Mouse (Mus musculus): Measurements from ENCODE around the gene 1700017B05Rik.

1700017B05Rik gene

DNA sequence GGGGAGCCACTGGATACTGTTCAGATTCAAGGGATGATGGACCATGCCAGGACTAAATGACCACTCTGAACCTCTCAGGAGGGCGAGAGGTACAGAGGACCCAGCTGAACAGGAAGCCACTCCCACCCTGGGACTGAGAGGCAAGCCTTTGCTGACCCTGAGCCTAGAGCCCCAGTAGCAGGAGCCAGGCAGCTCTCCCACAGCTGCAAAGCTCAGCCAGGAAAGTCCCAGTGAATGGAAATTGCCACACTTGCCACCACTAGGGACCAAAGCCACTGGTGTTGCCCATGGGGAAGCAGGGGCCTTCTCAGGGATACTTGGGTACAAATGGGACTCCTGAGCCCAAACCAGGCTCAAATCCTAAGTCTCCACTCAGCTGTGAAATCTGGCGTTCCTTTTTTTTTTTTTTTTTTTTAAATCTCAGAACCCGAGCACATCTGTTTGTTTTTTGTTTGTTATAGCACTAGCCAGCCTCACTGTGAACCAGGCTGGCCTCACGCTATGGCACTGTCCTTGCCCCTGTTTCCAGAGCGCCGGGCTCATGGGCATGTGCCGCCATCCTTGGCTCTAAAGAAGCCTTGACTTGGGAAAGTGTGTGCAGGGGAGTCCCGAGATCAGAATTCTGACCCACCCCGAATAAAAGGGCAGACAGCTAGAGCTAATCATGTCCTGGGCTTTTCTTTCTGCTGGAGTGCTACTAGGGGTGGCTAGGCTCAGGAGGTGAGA lies 9.6 kb upstream of the 1700017B05Rik start:
- no peak for DNase-seq

DNA sequence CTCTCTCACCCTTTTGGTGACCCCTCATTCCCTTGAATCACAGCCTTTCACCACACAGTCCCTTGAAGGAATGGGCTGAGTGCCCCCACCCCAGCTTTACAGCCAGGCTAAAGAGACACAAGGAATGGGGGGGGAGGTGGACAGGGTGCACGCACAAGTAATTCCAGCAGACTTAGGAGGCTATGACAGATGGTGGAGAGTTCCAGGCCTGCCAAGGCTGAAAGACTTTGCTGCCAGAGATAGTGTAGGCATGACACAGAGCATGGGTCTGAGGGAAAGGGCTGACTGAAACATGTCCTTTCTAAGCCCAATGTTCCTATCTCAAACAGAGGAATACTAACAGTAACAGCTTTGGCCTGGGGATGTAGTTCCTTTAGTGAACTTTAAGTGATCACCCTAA lies 8.7 kb upstream of the 1700017B05Rik start:
- no peak for DNase-seq

DNA sequence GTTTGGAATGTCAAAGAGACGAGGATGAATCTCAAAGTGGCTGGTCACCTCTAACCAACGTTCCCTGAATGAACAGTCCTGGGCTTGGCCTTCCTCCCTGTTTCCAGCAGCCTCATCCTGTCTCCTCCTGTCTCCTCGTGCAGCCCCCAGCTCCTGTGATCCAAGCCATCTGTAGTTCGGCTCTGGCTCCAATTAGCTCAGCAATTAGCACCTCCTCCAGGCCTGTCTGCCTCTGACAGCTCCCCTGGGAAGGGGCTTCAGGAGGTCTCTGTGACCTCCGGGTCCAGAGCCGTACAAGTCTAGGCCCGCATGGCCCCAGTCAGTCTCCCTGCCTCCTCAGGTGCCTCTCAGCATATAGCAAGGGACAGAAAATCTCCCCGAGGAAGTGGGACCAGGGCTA lies 8.0 kb upstream of the 1700017B05Rik start:
- DNase-seq = no peak

DNA sequence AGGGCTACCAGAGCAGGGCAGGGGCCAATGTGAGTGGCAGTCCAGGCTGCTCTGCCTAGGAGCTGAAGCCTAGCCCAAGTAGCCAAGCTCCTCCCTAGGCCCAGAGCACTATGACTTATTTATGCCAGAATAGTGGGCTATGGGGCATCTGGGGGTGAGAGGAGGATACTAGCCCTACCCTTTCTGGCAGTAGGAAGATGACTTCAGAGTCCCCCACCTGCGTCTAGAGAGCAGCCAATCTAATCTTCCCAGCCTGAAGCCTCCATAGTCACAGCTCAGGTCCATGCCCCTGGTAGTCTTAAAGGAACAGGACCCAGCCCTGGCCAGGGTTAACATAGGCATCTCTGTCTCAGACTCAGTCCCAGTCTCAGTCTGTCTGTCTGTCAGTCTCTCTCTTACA lies 7.0 kb upstream of the 1700017B05Rik start:
- no peak for DNase-seq

DNA sequence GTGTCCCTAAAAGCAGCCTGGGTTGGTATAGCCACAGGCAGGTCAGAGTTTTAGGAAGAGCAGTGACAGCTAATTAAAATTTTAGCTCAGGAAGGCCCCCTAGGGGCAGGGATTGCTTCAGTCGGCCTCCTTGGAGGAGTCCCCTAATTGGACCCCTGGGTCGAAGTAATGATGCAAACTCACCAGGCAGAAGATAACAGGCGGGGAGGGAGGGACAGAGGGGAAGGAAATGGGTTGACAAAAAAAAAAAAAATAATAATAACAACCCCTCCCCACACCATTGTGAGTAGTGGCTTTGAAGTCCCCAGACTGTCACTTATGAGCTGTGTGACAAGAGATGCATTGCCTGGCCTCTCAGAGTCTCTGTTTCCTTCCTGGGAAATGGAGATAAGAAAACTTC lies 6.2 kb upstream of the 1700017B05Rik start:
- no peak for DNase-seq

DNA sequence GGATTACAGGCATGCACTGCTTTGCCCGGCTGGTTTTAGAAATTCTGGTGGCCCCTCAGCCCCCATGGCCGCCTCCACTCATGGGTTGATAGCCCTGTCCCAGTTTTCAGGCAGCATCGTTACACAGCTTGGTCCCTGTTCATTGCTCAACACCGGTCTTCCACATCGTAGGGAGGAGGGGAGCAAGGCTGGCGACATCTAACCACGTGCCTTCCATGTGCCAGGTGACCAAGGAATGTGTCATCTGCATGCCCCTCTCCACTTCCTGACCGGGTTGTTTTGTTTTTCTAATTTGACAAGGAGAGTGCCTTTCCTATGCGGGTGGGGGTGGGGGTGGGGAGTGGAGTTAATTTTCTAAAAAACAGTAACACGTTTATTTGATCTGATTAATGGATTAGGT lies 5.7 kb upstream of the 1700017B05Rik start:
- DNase-seq = no peak

DNA sequence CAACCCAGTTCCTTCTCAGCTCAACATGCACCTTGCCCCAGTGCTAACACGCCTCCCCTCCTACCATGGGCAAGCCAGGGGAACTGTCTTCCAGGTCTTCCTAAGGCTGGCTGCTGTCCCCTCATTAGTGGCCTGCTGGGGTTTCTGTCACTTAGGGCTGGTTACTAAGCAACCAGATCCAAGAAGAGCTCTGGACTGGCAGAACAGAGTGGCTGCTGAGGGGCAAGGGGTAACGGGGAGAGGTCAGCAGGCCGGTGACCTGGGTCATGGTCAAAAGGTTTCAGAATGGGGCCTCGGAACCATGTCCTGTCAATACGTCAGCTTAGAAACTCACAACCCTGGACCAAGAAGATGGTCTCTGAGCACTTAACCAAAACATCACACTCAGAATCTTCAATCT lies 5.0 kb upstream of the 1700017B05Rik start:
- no peak for DNase-seq

DNA sequence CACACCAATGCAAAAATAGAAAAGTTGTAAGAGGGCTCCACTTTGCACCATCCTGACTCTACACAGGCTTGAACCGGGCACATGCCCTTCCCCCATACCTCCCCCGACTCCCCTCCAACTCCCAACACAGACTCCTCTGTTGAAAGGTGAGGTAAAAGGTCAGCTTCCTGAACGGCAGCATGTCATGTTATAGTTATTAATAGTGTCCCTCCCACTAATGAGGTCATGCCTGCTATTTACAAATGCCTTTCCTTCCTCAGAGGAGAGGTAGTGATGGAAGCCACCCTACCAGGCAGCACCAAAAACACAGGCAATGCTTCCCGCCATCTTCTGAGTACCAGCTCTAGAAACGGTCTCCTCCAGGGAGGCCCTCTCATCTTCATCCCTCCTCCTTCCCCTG lies 2.7 kb upstream of the 1700017B05Rik start:
- DNase-seq = no peak

DNA sequence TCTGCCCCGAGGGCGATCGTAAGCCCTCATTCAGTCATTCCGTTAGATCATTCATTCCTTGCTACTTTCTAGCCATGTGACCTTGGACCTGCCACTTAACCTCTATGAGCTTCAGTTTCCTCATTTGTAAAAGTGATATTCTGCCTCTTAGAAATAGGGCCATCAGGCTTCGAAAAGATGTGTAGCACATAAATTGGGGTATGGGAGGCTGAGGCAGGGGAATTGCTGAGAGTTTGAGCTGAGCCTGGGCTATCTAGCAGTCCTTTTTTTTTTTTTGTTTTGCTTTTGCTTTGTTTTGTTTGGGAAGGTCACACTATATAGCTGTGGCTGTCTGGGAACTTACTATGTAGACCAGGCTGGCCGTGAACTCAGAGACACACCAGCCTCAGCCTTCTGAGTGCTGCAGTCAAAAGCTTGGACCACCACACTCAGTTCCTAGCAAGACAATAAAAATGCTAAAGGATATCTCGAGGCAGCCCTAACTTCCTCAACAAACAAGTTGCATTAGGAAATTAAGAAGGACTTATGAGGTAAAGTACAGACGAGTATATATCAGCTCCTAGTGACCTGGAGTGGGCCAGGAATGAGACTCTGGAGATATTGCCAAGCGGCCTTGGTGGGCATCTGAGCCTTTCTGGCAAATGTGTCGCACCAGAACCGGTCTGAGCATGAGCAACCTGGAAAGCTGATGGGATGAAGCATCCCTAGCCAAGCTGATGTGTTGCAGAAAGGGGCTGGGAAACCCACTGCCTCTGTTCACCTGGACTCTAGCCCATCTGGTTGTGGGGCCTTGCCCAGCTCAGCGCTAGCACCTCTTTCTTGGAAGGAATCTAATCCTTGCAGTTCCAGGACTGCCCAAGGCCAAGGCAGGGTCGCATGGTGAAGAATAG lies 628 bp upstream of the 1700017B05Rik start:
- DNase-seq = no peak

DNA sequence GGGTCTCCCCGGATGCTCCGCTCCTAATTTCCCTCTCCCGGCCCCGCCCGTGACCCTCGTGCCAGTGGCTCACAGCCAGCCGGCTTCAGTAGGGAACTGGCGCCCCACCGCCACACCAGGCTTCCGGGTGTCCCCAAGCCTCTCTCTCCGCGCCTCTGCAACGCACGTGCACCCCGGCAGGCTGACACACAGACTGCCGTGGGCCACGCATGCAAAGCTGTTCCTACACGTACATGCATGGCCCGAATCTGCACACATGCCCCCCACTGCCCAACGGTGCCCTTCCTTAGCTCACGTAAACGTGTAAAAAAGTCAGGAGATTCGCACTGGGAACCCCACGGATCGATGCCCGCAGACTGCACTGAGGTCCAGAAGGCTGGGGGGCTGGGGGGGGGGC lies 898 bp downstream of the 1700017B05Rik start:
- DNase-seq = peak; percentile 53

DNA sequence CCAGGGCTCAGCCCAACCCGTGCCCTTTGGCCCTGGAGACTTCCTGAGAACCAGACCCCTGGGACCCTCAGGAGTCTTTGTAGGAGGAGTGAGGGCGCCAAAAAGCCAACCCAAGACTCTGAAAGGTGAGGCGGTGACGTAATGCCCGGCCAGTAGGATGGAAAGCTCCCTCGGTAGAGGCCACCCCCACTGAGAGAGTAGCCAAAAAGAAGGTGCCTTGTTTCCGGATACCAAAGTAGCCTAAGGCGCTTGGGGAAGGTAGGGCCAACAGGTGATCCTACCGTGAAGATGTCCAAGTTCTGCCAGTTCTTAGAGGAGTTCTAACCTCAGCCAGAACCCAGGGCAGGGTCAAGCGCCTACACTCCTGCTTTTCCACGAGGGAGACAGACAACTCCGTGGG lies 1.5 kb downstream of the 1700017B05Rik start:
- DNase-seq = peak; percentile 31

DNA sequence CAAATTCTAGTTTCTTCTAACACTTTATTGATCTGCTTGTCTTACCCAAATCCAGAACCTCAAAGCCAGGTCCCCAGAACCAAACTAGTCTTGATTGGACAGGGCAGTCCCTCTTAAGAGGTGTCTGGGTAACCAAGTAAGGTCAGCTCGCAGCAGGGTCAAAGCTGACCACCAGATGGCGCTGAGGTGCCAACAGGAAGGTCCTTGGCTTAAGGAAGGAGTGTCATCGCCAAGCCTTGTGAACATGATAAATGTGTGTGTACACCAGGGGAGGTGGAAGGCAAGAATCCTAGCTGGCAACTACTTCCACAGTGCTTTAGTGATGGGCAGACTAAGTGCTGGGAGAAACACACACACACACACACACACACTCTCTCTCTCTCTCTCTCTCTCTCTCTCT lies 2.7 kb downstream of the 1700017B05Rik start:
- peak; percentile 89 for DNase-seq

DNA sequence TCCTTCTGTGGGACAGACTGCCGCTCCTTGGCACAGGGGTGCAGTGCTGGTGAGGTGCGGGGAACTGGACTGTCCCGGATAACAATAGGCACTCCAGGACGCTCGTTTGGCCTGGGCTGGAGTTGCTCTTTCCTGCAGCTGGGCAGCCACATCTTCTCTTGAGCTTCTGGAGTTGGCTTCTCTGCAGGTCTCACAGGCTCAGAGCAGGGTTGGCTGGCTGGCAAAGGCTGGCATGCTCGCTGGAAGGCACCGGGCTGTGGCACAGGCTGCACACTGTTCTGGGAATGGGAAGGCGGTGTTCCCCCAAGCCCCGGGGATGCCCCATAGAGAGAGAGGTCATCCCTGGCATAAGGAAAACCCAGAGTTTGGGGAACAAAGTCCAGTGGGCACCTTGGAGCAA lies 4.8 kb downstream of the 1700017B05Rik start:
- DNase-seq = no peak

DNA sequence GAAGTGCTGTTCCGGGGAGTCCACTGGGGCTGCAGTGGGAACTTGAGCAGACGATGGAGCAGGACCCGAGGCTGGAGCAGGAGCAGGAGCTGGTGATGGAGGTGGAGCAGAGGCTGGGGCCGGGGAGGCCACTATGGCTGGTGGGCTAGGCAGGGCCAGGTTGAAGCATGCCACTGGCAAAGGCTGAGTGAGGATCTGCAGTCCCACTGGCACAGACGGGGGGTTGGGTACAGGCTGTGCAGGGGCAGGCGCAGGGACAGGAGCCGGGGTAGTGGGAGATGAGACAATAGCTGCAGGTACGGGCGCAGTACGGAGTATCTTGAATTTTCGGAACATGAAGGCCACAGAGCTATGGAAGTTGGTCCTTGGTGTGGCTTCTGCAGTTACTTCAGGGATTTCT lies 5.6 kb downstream of the 1700017B05Rik start:
- no peak for DNase-seq

DNA sequence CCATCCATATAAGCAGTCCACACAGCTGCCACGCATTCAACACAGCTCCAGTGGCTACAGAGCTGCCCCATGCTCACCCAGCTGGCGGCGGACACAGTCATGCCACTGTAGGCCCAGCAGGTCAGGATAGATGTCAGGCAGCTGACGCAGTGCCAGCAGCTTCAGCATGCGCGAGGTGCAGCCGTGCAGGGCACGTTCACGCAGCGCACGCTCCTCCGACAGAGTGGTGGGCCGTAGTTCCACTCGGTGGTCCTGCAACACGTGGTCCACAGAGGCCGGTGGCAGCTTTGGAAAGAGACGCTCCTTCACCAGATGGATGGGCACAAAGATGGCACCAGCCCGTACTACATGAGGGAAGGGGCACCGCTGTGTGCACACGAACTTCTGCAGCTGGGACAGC lies 6.1 kb downstream of the 1700017B05Rik start:
- DNase-seq = no peak

DNA sequence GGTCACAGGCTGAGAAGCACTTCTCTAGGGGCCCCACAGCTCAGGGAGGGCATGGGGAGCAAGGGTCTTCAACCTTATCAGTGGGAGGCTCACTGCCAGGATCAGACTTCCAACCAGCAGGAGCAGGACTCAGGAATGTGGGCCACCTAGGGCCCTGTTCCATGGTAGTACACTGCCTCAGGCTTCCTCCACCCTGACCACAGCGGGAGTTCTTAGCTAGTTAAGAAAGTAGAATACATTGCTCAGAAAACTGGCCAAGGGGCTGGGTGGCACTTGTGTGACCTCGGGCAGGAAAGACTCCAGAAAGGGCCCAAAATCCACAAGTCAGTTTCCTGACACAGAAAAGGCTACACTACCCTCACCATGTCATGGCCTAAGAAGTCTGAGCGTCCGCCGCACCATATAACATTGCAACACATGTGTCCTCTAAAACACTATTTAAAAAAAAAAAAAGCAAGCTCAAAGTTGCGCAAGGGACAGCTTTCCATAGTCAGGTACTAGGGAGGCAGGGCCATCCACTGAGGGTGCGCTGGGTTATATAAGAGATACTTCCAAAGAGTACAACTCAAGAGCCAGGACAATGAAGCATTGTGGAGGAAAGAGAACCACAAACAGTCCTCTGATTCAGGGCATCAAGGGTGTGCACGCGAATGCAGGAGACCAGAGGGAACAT lies 7.5 kb downstream of the 1700017B05Rik start:
- no peak for DNase-seq

DNA sequence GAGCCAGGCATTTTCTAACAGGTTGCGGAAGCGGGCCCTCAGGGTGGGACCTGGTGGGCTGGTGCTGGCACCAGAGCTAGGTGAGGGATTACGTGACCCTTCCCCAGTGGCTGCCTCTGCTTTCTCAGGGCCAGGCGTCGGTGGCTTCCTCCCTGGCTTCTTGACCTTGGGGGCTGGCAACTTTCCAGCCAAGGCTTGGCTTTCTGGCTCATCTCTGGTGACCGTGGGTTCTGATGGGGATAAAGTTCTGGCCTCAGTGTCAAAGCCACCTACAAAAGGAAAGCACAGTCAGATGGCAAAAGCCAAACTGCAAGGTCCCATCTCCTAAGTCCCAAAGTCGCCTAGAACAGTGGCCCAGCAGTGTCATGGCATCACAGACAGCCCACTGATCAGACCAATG lies 8.4 kb downstream of the 1700017B05Rik start:
- no peak for DNase-seq

DNA sequence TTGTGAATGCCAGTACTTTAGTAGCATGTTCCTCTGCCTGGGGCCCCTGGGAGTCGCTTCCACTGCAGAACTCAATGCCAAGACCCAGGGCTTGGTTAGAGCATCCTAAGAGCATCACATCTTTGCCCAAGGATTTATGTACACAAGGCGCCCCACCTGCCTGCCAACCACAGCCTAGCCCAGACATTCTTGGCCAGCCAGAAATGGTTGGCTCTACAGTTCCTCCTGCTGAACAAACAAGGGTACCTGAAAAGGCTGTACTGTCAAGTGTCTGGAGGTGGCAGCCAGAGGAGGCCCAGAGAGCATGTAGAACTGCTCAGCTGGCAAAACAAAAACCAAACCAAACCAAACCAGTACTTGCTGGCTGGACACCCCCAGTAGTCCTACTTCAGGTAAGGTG lies 11.3 kb downstream of the 1700017B05Rik start:
- DNase-seq = no peak

DNA sequence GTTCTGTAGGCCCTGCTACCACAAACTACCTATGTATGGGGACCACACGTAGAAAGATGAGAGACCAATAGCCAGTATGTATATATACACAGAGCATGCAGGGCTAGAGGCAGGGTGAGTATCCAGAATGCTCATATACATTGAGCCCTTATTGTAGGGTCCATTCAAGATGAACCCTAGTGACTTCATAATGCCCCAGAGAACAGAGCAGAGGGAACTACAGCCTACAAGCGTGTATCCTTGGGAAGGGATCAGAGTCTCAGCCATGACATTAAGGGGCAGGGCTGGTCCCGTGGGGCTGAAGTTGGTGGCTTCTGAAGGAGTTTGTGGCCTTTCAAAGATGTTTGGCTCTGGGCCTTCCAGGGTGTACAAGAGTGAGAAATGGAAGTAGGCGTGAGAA lies 12.4 kb downstream of the 1700017B05Rik start:
- DNase-seq = no peak

DNA sequence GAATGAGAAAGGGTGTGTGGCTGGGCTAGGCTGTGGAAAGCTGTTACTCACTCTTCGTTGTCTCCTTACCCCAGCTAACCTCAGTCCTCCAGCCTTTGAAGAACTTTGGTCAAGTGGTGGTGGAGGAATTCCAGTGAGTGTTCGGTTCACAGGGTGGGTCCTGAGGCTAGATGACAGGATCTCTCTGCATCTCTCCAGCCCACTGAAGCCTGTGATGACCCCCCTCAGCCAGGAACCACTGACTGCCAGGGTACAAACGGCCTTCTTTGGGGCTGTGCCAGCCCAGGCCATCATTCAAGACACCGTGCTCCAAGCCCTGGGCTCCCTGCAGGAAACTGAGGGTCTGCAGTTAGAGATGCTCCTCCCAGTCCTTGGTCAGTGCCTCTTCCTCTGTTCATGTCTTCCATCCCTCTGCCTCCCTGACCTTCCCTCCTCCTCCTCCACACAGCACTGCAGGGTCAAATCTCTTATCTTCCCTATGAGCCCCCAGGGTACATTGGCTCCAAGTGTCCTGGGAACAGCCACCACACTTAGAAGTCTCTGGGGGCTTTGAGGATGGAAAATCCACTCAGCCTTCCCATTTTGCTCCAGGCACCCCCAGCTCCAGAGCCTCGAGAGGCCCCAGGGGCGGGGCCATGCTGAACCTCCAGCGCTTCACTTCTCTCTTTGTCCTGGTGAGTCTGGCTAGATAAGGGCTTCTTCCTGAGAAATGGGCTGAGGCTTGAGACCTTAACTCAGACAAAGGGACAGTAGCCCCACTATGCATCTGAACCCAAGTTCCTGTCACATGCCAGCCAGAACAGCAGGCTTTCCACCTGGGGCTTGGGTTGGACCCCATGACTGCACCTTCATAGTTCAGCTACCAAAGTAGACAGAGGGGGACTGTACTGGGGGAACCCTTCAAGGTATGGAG lies 14.1 kb downstream of the 1700017B05Rik start:
- no peak for DNase-seq

DNA sequence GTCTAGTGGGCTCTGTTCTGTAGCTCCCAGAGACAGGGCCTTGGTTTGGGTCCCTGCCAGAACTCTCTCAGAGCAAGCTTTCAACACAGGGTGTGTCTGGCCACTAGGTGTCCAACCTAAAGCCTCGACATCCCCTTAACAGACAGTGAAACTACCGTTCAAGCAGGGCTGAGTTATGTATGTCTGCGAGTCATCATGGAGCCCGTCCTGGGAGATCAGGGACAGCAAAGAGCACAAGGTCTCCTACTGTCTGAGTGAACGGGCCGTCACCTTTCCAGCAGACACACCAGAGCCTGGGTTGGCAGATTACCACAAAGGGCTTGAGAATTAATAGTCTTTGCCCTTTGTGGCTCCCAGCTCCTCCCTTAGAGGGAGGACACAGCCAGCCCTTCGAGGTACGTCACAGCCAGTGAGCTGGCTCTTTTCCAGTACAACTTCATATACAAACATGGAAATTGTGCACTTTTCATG lies 15.2 kb downstream of the 1700017B05Rik start:
- no peak for DNase-seq

DNA sequence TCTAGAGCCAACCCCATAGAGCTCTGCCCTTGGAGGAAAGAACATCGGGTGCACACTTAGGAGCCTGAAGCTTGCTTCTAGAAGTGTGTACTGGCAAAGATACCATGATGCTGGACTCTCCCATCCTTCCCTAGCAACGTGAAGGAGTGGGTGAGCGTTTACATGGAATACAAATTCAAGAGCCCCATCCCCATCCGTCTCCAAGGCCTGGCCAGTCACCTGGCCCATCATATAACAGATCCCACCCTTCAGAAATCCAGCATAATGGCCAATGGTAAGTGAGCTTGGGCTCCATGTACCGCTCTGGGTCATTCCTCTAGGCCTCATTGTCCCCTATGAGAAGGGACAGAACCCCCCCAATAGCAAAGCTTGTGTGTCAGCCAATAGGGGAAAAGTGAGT lies 15.9 kb downstream of the 1700017B05Rik start:
- no peak for DNase-seq

Data from cerebellum, adult 9-11 months (tissue).